Mouse (Mus musculus): Measurements from ENCODE around the gene Hip1. TPM values are rescaled to one million over a fixed set of nuclear protein-coding genes. Genes with fewer than 3 reads are reported as not detected.
A peak's percentile ranks its signal among the peaks of the same experiment; 100 is the strongest.

Gene Hip1
- total and polyA plus RNA-seq, 3 experiments: 0.23 to 0.75 TPM; not detected in 1

DNA sequence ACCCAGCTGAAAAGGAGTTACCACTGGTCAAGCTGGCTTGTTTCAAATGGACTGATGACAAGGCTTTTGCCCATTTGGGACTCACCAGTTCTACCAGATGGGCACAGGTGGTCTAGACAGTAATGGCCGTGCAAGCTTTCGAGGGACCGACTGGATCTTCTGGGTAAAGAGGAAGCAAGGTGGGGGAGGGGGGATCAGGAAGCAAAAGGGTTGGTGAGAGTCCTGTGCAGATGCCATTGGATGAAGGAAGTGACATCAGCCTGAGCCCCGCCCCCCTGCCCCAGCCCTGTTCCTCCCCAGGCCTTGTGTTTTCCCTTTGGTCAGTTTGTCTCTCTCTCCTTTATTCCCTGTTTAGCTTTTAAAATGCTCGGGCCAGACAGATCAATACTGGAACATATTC, 68.7 kb downstream of the Hip1 start:
- Histone ChIP-seq H3K9me3 (replicated peaks; ENCODE audit: insufficient read depth, low read length) (no peaks in the 10 kb centered on the region), H3K27ac (ENCODE audit: control insufficient read depth, low read depth, low read length) (no peak overlapping the region), H3K27me3 (ENCODE audit: control insufficient read depth in 1 of 2, insufficient read depth in 2 of 2, low read length in 2 of 2) (no peaks in the 10 kb centered on the region), H3K36me3 (ENCODE audit: control insufficient read depth in 1 of 2, insufficient read depth in 2 of 2, low read length in 2 of 2) (no peaks in the 10 kb centered on the region), H3K79me2 (ENCODE audit: control insufficient read depth, insufficient read depth, low read length, poor library complexity) (no peaks in the 10 kb centered on the region), H3K4me3 (ENCODE audit: control insufficient read depth in 1 of 2, insufficient read depth in 1 of 2, low read depth in 2 of 2, low read length in 2 of 2) (no peak overlapping the region), H3K4me1 (ENCODE audit: control insufficient read depth in 1 of 2, insufficient read depth in 2 of 2, low read length in 2 of 2) (no peaks in the 10 kb centered on the region), H3K9ac (ENCODE audit: control insufficient read depth, low read depth, low read length, poor library complexity, severe bottlenecking) (no peak overlapping the region)
- no peak for TF ChIP-seq CHD1 (IDR thresholded peaks at IDR 0.05; ENCODE audit: low read depth, low read length)
- peak; percentile 19 for DNase-seq (ENCODE audit: low read depth, low spot score)

DNA sequence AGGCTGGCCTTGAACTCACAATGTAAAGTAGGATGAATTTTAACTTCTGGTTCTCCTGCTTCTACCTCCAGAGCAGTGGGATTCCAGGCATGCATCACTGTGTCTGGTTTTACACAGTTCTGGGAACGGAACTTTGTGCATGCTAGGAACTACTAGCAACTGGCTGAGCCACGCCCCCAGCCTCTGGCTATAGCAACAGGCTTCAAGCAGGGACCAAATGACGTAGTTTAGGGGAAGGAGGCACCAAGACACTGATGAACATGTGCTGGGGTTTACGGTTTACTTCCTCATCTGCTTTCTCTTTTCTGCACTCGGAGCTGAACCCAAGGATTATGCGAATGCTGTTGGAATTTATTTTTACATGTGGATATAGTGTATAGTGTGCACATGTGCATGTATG, 72.5 kb downstream of the Hip1 start:
- H3K79me2 ChIP-seq (ENCODE audit: control insufficient read depth, insufficient read depth, low read length, poor library complexity): no peaks in the 10 kb centered on the region
- H3K4me3 ChIP-seq (ENCODE audit: control insufficient read depth in 1 of 2, insufficient read depth in 1 of 2, low read depth in 2 of 2, low read length in 2 of 2): no peak overlapping the region
- H3K27ac ChIP-seq (ENCODE audit: control insufficient read depth, low read depth, low read length): no peak overlapping the region
- no peaks in the 10 kb centered on the region for H3K4me1 ChIP-seq (ENCODE audit: control insufficient read depth in 1 of 2, insufficient read depth in 2 of 2, low read length in 2 of 2)
- TF ChIP-seq TAL1 (IDR thresholded peaks at IDR 0.05; ENCODE audit: low read length): no peak
- no peak for TF ChIP-seq RCOR1 (IDR thresholded peaks at IDR 0.05; ENCODE audit: low read depth, low read length)
- no peak for TF ChIP-seq JUND (IDR thresholded peaks at IDR 0.05; ENCODE audit: low read depth, low read length)
- TF ChIP-seq POLR2A (IDR thresholded peaks at IDR 0.05; ENCODE audit: control insufficient read depth in 1 of 2, insufficient read depth in 1 of 2, low read depth in 1 of 2, low read length in 2 of 2, poor library complexity in 1 of 2): no peak
- TF ChIP-seq MYC (IDR thresholded peaks at IDR 0.05; ENCODE audit: low read depth, low read length): no peak
- TF ChIP-seq RAD21 (IDR thresholded peaks at IDR 0.05; ENCODE audit: low read depth, low read length): no peak
- no peak for TF ChIP-seq USF2 (IDR thresholded peaks at IDR 0.05; ENCODE audit: borderline replicate concordance in 1 of 2, insufficient read depth in 1 of 2, low read depth in 1 of 2, low read length in 2 of 2)
- no peak for TF ChIP-seq SIN3A (IDR thresholded peaks at IDR 0.05; ENCODE audit: low read length)
- TF ChIP-seq NRF1 (IDR thresholded peaks at IDR 0.05; ENCODE audit: insufficient read depth, low read depth, low read length, poor library complexity, severe bottlenecking): no peak
- no peak for TF ChIP-seq ELF1 (IDR thresholded peaks at IDR 0.05; ENCODE audit: low read depth, low read length)
- no peak for TF ChIP-seq GABPA (IDR thresholded peaks at IDR 0.05; ENCODE audit: low read depth, low read length)
- no peak for TF ChIP-seq ZC3H11A (IDR thresholded peaks at IDR 0.05; ENCODE audit: low read depth, low read length)
- no peaks in the 10 kb centered on the region for H3K27me3 ChIP-seq (ENCODE audit: control insufficient read depth in 1 of 2, insufficient read depth in 2 of 2, low read length in 2 of 2)
- DNase-seq (ENCODE audit: low read depth, low spot score): peak; percentile 28
- no peak overlapping the region for H3K9ac ChIP-seq (ENCODE audit: control insufficient read depth, low read depth, low read length, poor library complexity, severe bottlenecking)
- no peaks in the 10 kb centered on the region for H3K9me3 ChIP-seq (replicated peaks; ENCODE audit: insufficient read depth, low read length)
- no peaks in the 10 kb centered on the region for H3K36me3 ChIP-seq (ENCODE audit: control insufficient read depth in 1 of 2, insufficient read depth in 2 of 2, low read length in 2 of 2)

DNA sequence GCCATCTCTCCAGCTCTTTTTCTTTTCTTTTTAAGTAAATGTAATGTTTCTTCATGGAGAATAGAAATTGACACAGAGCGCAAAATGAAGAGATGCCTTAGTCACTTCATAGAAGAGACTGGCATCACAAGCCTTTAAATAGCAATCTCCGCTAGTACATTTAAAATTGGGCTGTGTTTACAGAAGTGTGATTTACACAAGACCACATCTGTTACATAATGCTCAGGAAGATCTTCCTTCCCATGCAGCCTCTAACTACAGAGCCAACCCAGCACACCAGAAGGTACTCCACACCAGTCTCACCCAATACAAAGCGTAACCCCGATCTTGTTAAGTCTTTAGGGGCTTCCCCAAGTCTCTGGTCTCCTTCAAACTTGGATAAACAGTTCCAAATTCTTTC, 73.2 kb downstream of the Hip1 start:
- DNase-seq (ENCODE audit: low read depth, low spot score): no peak
- Histone ChIP-seq H3K36me3 (ENCODE audit: control insufficient read depth in 1 of 2, insufficient read depth in 2 of 2, low read length in 2 of 2) (no peaks in the 10 kb centered on the region), H3K4me3 (ENCODE audit: control insufficient read depth in 1 of 2, insufficient read depth in 1 of 2, low read depth in 2 of 2, low read length in 2 of 2) (no peak overlapping the region), H3K27me3 (ENCODE audit: control insufficient read depth in 1 of 2, insufficient read depth in 2 of 2, low read length in 2 of 2) (no peaks in the 10 kb centered on the region), H3K9ac (ENCODE audit: control insufficient read depth, low read depth, low read length, poor library complexity, severe bottlenecking) (no peak overlapping the region), H3K9me3 (replicated peaks; ENCODE audit: insufficient read depth, low read length) (no peaks in the 10 kb centered on the region), H3K4me1 (ENCODE audit: control insufficient read depth in 1 of 2, insufficient read depth in 2 of 2, low read length in 2 of 2) (no peaks in the 10 kb centered on the region), H3K79me2 (ENCODE audit: control insufficient read depth, insufficient read depth, low read length, poor library complexity) (no peaks in the 10 kb centered on the region), H3K27ac (ENCODE audit: control insufficient read depth, low read depth, low read length) (no peak overlapping the region)
- TF ChIP-seq CHD2 (IDR thresholded peaks at IDR 0.05; ENCODE audit: low read length): no peak
- no peak for TF ChIP-seq USF1 (IDR thresholded peaks at IDR 0.05; ENCODE audit: low read depth, low read length)
- no peak for TF ChIP-seq MEF2A (IDR thresholded peaks at IDR 0.05; ENCODE audit: extremely low read depth, insufficient replicate concordance, low read depth, low read length, poor library complexity, severe bottlenecking)
- no peak for TF ChIP-seq JUND (IDR thresholded peaks at IDR 0.05; ENCODE audit: low read depth, low read length)

Measured in MEL (cell line).